Mouse (Mus musculus) hindbrain, embryonic 16.5 days (tissue): ENCODE results near the gene Ror2. TPM values are rescaled to one million over a fixed set of nuclear protein-coding genes. Genes with fewer than 3 reads are reported as not detected.

Source experiments
- ATAC-seq: fragments of 200-750 bp; cut with Nextera tagmentation; 2 replicates; pipeline ENCODE4 v1.8.0; 2017; ENCODE audit warnings: moderate TSS enrichment, moderate library complexity
- H3K27ac ChIP-seq: fragments of 300-500 bp; sonication (generic); 2 replicates; pipeline ENCODE4 v1.5.1; 2014; ENCODE audit warnings: low read depth, mild to moderate bottlenecking, control low read depth, low read length, moderate library complexity
- H3K27me3 ChIP-seq: fragments of 300-500 bp; sonication (generic); replicated peaks from 2 replicates; pipeline ENCODE4 v1.6.1; 2014; ENCODE audit warnings: low read length; ENCODE audit not compliant: control insufficient read depth, insufficient read depth
- H3K36me3 ChIP-seq: fragments of 300-500 bp; sonication (generic); 2 replicates; pipeline ENCODE4 v1.6.1; 2014; ENCODE audit warnings: mild to moderate bottlenecking, low read length, moderate library complexity, mixed read lengths; ENCODE audit not compliant: control insufficient read depth, insufficient read depth
- H3K4me1 ChIP-seq: fragments of 300-500 bp; sonication (generic); 2 replicates; pipeline ENCODE4 v1.6.1; 2014; ENCODE audit warnings: low read depth, low read length; ENCODE audit not compliant: control insufficient read depth, insufficient read depth
- H3K4me2 ChIP-seq: fragments of 300-500 bp; sonication (generic); 2 replicates; pipeline ENCODE4 v1.6.1; 2014; ENCODE audit warnings: mild to moderate bottlenecking, low read length, control low read depth, moderate library complexity
- H3K4me3 ChIP-seq: fragments of 300-500 bp; sonication (generic); 2 replicates; pipeline ENCODE4 v1.5.1; 2014; ENCODE audit warnings: mild to moderate bottlenecking, low read length, control low read depth, moderate library complexity
- H3K9ac ChIP-seq: fragments of 300-500 bp; sonication (generic); 2 replicates; pipeline ENCODE4 v1.6.1; 2014; ENCODE audit warnings: low read depth, mild to moderate bottlenecking, control low read depth, low read length, moderate library complexity
- H3K9me3 ChIP-seq: fragments of 300-500 bp; sonication (generic); 2 replicates; pipeline ENCODE4 v1.6.1; 2014; ENCODE audit warnings: mild to moderate bottlenecking, low read length, moderate library complexity; ENCODE audit not compliant: control insufficient read depth
- WGBS: fragments of 180-500 bp; shearing (Covaris S2); extraction: QIAGEN DNeasy Blood & Tissue Kit; methylation state at CpG from one replicate; pipeline ENCODE4 v1.1.7; 2014; 5-methylcytosine and 5-hydroxymethylcytosine counted together
- polyA plus RNA-seq: library from polyadenylated mRNA; unstranded; fragments of >200 nt; fragmentation: Nextera tagmentation; extraction: Ambion mirVana; gene quantifications from 2 replicates; pipeline ENCODE4 v1.2.1, GENCODE M21; 2015

The Ror2 gene
- polyA plus RNA-seq, 1 experiment from 2014 or later, result 2.2 TPM

- Histone ChIP-seq H3K27ac (peak overlapping the region; percentile 4; the same call in 1 of the 2 replicates), H3K9me3 (no peaks in the 10 kb centered on the region), H3K4me1 (peaks cover 7% of the 10 kb centered on the region), H3K36me3 (no peaks in the 10 kb centered on the region), H3K4me3 (no peak overlapping the region), H3K4me2 (no peak overlapping the region), H3K9ac (no peak overlapping the region), H3K27me3 (no peaks in the 10 kb centered on the region)
- 0 out of 2 replicates have a peak, but pooled peaks have one; percentile 34 for ATAC-seq
- WGBS, result 11% methylated on average over 9 of the region's 9 CpGs
These were observed 52.5 kb downstream of the Ror2 start for GRCm38 (mm10) chr13:53233381-53233780.

GRCm38 (mm10) chr13:53232419-53232818, 53.5 kb downstream of the Ror2 start:
- 31% methylated on average over 7 of the region's 7 CpGs for WGBS
- Histone ChIP-seq H3K9ac (no peak overlapping the region), H3K27ac (no peak overlapping the region), H3K4me2 (no peak overlapping the region), H3K4me3 (no peak overlapping the region), H3K4me1 (peaks cover 7% of the 10 kb centered on the region), H3K27me3 (no peaks in the 10 kb centered on the region), H3K9me3 (no peaks in the 10 kb centered on the region), H3K36me3 (no peaks in the 10 kb centered on the region)
- no peak for ATAC-seq

- Histone ChIP-seq H3K27me3 (no peaks in the 10 kb centered on the region), H3K4me1 (peaks cover 2% of the 10 kb centered on the region), H3K9ac (no peak overlapping the region), H3K36me3 (no peaks in the 10 kb centered on the region), H3K4me3 (no peak overlapping the region), H3K4me2 (no peak overlapping the region), H3K27ac (no peak overlapping the region), H3K9me3 (no peaks in the 10 kb centered on the region)
- 61% methylated on average over 18 of the region's 18 CpGs for WGBS
- no peak for ATAC-seq
These were observed 55.3 kb downstream of the Ror2 start for GRCm38 (mm10) chr13:53230446-53231161.

- no peaks in the 10 kb centered on the region; the same call in 1 of the 2 replicates for H3K4me1 ChIP-seq
- H3K9ac ChIP-seq, result no peak overlapping the region
- H3K4me3 ChIP-seq, result no peak overlapping the region
- no peak overlapping the region for H3K27ac ChIP-seq
- H3K4me2 ChIP-seq, result no peak overlapping the region
- H3K36me3 ChIP-seq, result no peaks in the 10 kb centered on the region
- no peaks in the 10 kb centered on the region for H3K27me3 ChIP-seq
- no peak for ATAC-seq
- peaks cover 7% of the 10 kb centered on the region for H3K9me3 ChIP-seq
- 74% methylated on average over 6 of the region's 6 CpGs for WGBS
These were observed 58.9 kb downstream of the Ror2 start for GRCm38 (mm10) chr13:53227019-53227418.

GRCm38 (mm10) chr13:53226461-53226860, 59.5 kb downstream of the Ror2 start:
- H3K4me3 ChIP-seq, result no peak overlapping the region
- no peaks in the 10 kb centered on the region for H3K27me3 ChIP-seq
- H3K4me2 ChIP-seq, result no peak overlapping the region
- H3K9ac ChIP-seq, result no peak overlapping the region
- H3K4me1 ChIP-seq, result no peaks in the 10 kb centered on the region; the same call in 1 of the 2 replicates
- H3K36me3 ChIP-seq, result no peaks in the 10 kb centered on the region
- H3K27ac ChIP-seq, result no peak overlapping the region
- H3K9me3 ChIP-seq, result peaks cover 7% of the 10 kb centered on the region
- ATAC-seq, result no peak
- WGBS, result 78% methylated on average over 7 of the region's 7 CpGs

- no peaks in the 10 kb centered on the region; the same call in 1 of the 2 replicates for H3K4me1 ChIP-seq
These were observed 60.0 kb downstream of the Ror2 start for GRCm38 (mm10) chr13:53225925-53226324.

GRCm38 (mm10) chr13:53221176-53221575, 64.7 kb downstream of the Ror2 start:
- H3K9me3 ChIP-seq, result peaks cover 7% of the 10 kb centered on the region
- ATAC-seq, result no peak
- H3K4me1 ChIP-seq, result no peaks in the 10 kb centered on the region
- H3K27ac ChIP-seq, result no peak overlapping the region
- WGBS, result 90% methylated on average over 6 of the region's 6 CpGs
- no peaks in the 10 kb centered on the region for H3K27me3 ChIP-seq
- H3K4me2 ChIP-seq, result no peak overlapping the region
- no peak overlapping the region; the same call in 1 of the 2 replicates for H3K9ac ChIP-seq
- H3K36me3 ChIP-seq, result no peaks in the 10 kb centered on the region
- no peak overlapping the region for H3K4me3 ChIP-seq

More at GRCm38 (mm10) chr13:53225925-53226324, 60.0 kb downstream of the Ror2 start:
- H3K27ac ChIP-seq, result no peak overlapping the region
- H3K36me3 ChIP-seq, result no peaks in the 10 kb centered on the region
- H3K27me3 ChIP-seq, result no peaks in the 10 kb centered on the region
- H3K4me2 ChIP-seq, result no peak overlapping the region
- ATAC-seq, result no peak
- peaks cover 7% of the 10 kb centered on the region for H3K9me3 ChIP-seq
- 100% methylated on average over 3 of the region's 3 CpGs for WGBS
- H3K9ac ChIP-seq, result no peak overlapping the region
- H3K4me3 ChIP-seq, result no peak overlapping the region

GRCm38 (mm10) chr13:53219889-53220288, 66.0 kb downstream of the Ror2 start:
- no peaks in the 10 kb centered on the region for H3K36me3 ChIP-seq
- H3K9ac ChIP-seq, result no peak overlapping the region
- WGBS, result 91% methylated on average over 10 of the region's 10 CpGs
- peaks cover 7% of the 10 kb centered on the region for H3K9me3 ChIP-seq
- no peaks in the 10 kb centered on the region for H3K27me3 ChIP-seq
- no peak for ATAC-seq
- no peak overlapping the region for H3K4me3 ChIP-seq
- no peak overlapping the region for H3K27ac ChIP-seq
- H3K4me1 ChIP-seq, result no peaks in the 10 kb centered on the region
- no peak overlapping the region for H3K4me2 ChIP-seq

- Histone ChIP-seq H3K36me3 (no peaks in the 10 kb centered on the region), H3K4me1 (no peaks in the 10 kb centered on the region), H3K27me3 (no peaks in the 10 kb centered on the region), H3K27ac (no peak overlapping the region), H3K4me2 (no peak overlapping the region), H3K9ac (no peak overlapping the region), H3K9me3 (peaks cover 4% of the 10 kb centered on the region), H3K4me3 (no peak overlapping the region)
- no peak for ATAC-seq
- 87% methylated on average over 3 of the region's 3 CpGs for WGBS
These were observed 66.5 kb downstream of the Ror2 start for GRCm38 (mm10) chr13:53219391-53219790.
